Mouse (Mus musculus) kidney, postnatal 0 days (tissue): ENCODE results near the gene Immp2l. TPM values are rescaled to one million over a fixed set of nuclear protein-coding genes. Genes with fewer than 3 reads are reported as not detected.

Experiments
- ATAC-seq: fragments of 200-750 bp; cut with Nextera tagmentation; replicated peaks from 2 replicates; pipeline ENCODE4 v1.8.0; 2017; ENCODE audit warnings: low read depth, moderate number of reproducible peaks, moderate TSS enrichment, moderate library complexity; ENCODE audit not compliant: low FRiP score
- DNase-seq: peaks from one replicate; pipeline ENCODE4 v3.0.0-alpha.2; 2016; ENCODE audit warnings: low spot score
- H3K27ac ChIP-seq: fragments of 300-500 bp; sonication (generic); 2 replicates; pipeline ENCODE4 v1.5.1; 2014; ENCODE audit warnings: mild to moderate bottlenecking
- H3K27me3 ChIP-seq: fragments of 300-500 bp; sonication (generic); 2 replicates; pipeline ENCODE4 v1.6.1; 2014; ENCODE audit warnings: low read length, mixed read lengths; ENCODE audit not compliant: insufficient read depth
- H3K36me3 ChIP-seq: fragments of 300-500 bp; sonication (generic); 2 replicates; pipeline ENCODE4 v1.6.1; 2014; ENCODE audit warnings: low read length, mixed read lengths; ENCODE audit not compliant: insufficient read depth
- H3K4me1 ChIP-seq: fragments of 300-500 bp; sonication (generic); replicated peaks from 2 replicates; pipeline ENCODE4 v1.6.1; 2014; ENCODE audit warnings: antibody characterized with exemption, low read length, mixed read lengths; ENCODE audit not compliant: insufficient read depth
- H3K4me2 ChIP-seq: fragments of 300-500 bp; sonication (generic); 2 replicates; pipeline ENCODE4 v1.6.1; 2014; ENCODE audit warnings: mild to moderate bottlenecking, low read length, moderate library complexity, mixed read lengths
- H3K4me3 ChIP-seq: fragments of 300-500 bp; sonication (generic); replicated peaks from 2 replicates; pipeline ENCODE4 v1.5.1; 2014; ENCODE audit warnings: low read depth, low read length
- H3K9ac ChIP-seq: fragments of 300-500 bp; sonication (generic); 2 replicates; pipeline ENCODE4 v1.6.1; 2014; ENCODE audit warnings: low read depth, low read length
- H3K9me3 ChIP-seq: fragments of 300-500 bp; sonication (generic); replicated peaks from 2 replicates; pipeline ENCODE4 v1.6.1; 2016; ENCODE audit warnings: low read length, inconsistent platforms, mixed read lengths
- CTCF ChIP-seq: IDR thresholded peaks from 2 replicates; pipeline ENCODE4 v1.5.1; 2016; ENCODE audit warnings: antibody characterized with exemption, low read depth, mild to moderate bottlenecking, moderate library complexity
- WGBS: fragments of 180-500 bp; shearing (Covaris S2); extraction: QIAGEN DNeasy Blood & Tissue Kit; methylation state at CpG from one replicate; pipeline ENCODE4 v1.1.7; 2014; 5-methylcytosine and 5-hydroxymethylcytosine counted together
- polyA plus RNA-seq: library from polyadenylated mRNA; unstranded; fragments of >200 nt; fragmentation: Nextera tagmentation; extraction: Ambion mirVana; gene quantifications from 2 replicates; pipeline ENCODE4 v1.2.1, GENCODE M21; 2015

Gene Immp2l
- polyA plus RNA-seq, 1 experiment from 2014 or later, result 8.7 TPM

- Histone ChIP-seq H3K27me3 (no peaks in the 10 kb centered on the region), H3K9ac (no peak overlapping the region), H3K27ac (no peak overlapping the region), H3K4me2 (no peak overlapping the region), H3K4me3 (no peak overlapping the region), H3K36me3 (no peaks in the 10 kb centered on the region), H3K9me3 (no peaks in the 10 kb centered on the region), H3K4me1 (no peaks in the 10 kb centered on the region)
- 60% methylated on average over 1 of the region's 1 CpGs for WGBS
- ATAC-seq (no peak), DNase-seq (peak; percentile 8)
- TF ChIP-seq CTCF, result no peak
These were observed 1.4 kb upstream of the Immp2l start for GRCm38 (mm10) chr12:41022516-41022915.

- 12% methylated on average over 9 of the region's 9 CpGs for WGBS
- Histone ChIP-seq H3K4me2 (peak overlapping the region; percentile 90), H3K27me3 (no peaks in the 10 kb centered on the region), H3K4me1 (no peaks in the 10 kb centered on the region), H3K36me3 (no peaks in the 10 kb centered on the region), H3K27ac (no peak overlapping the region), H3K9ac (peak overlapping the region; percentile 75), H3K4me3 (peak overlapping the region; percentile 73), H3K9me3 (no peaks in the 10 kb centered on the region)
- TF ChIP-seq CTCF, result no peak
- ATAC-seq (no peak), DNase-seq (no peak)
These were observed 622 bp downstream of the Immp2l start for GRCm38 (mm10) chr12:41024512-41024911.

- no peak overlapping the region for H3K4me3 ChIP-seq
- H3K27ac ChIP-seq, result no peak overlapping the region
- H3K4me2 ChIP-seq, result no peak overlapping the region
- H3K9ac ChIP-seq, result no peak overlapping the region
- no peak for TF ChIP-seq CTCF
- DNase-seq, result no peak
- no peak for ATAC-seq
- 83% methylated on average over 6 of the region's 6 CpGs for WGBS
- H3K27me3 ChIP-seq, result no peaks in the 10 kb centered on the region
- no peaks in the 10 kb centered on the region for H3K9me3 ChIP-seq
- no peaks in the 10 kb centered on the region for H3K36me3 ChIP-seq
- no peaks in the 10 kb centered on the region for H3K4me1 ChIP-seq
These were observed 3.6 kb downstream of the Immp2l start for GRCm38 (mm10) chr12:41027485-41027884.

GRCm38 (mm10) chr12:41031119-41031518 is 7.2 kb downstream of the Immp2l start:
- 91% methylated on average over 2 of the region's 2 CpGs for WGBS
- no peak overlapping the region for H3K4me2 ChIP-seq
- no peaks in the 10 kb centered on the region for H3K9me3 ChIP-seq
- no peak for TF ChIP-seq CTCF
- H3K9ac ChIP-seq, result no peak overlapping the region
- no peaks in the 10 kb centered on the region for H3K36me3 ChIP-seq
- no peaks in the 10 kb centered on the region for H3K27me3 ChIP-seq
- no peak overlapping the region for H3K27ac ChIP-seq
- no peaks in the 10 kb centered on the region for H3K4me1 ChIP-seq
- no peak for DNase-seq
- ATAC-seq, result no peak
- no peak overlapping the region for H3K4me3 ChIP-seq

GRCm38 (mm10) chr12:41033196-41033595 is 9.3 kb downstream of the Immp2l start:
- ATAC-seq (no peak), DNase-seq (no peak)
- no peak overlapping the region for H3K9ac ChIP-seq

GRCm38 (mm10) chr12:41039834-41040233 is 15.9 kb downstream of the Immp2l start:
- Histone ChIP-seq H3K36me3 (no peaks in the 10 kb centered on the region), H3K4me1 (no peaks in the 10 kb centered on the region), H3K4me2 (no peak overlapping the region), H3K27me3 (no peaks in the 10 kb centered on the region), H3K9me3 (no peaks in the 10 kb centered on the region), H3K9ac (no peak overlapping the region), H3K27ac (no peak overlapping the region), H3K4me3 (no peak overlapping the region)
- DNase-seq (no peak), ATAC-seq (no peak)
- WGBS, result 88% methylated on average over 5 of the region's 5 CpGs
- TF ChIP-seq CTCF, result no peak

More at GRCm38 (mm10) chr12:41033196-41033595, 9.3 kb downstream of the Immp2l start:
- no peak for TF ChIP-seq CTCF
- no peaks in the 10 kb centered on the region for H3K4me1 ChIP-seq
- H3K4me3 ChIP-seq, result no peak overlapping the region
- H3K4me2 ChIP-seq, result no peak overlapping the region
- H3K9me3 ChIP-seq, result no peaks in the 10 kb centered on the region
- H3K36me3 ChIP-seq, result no peaks in the 10 kb centered on the region
- no peak overlapping the region for H3K27ac ChIP-seq
- WGBS, result 86% methylated on average over 3 of the region's 3 CpGs
- no peaks in the 10 kb centered on the region for H3K27me3 ChIP-seq

GRCm38 (mm10) chr12:41041737-41042136 is 17.8 kb downstream of the Immp2l start:
- H3K27me3 ChIP-seq, result no peaks in the 10 kb centered on the region
- H3K27ac ChIP-seq, result no peak overlapping the region
- no peaks in the 10 kb centered on the region for H3K36me3 ChIP-seq
- no peaks in the 10 kb centered on the region for H3K4me1 ChIP-seq
- no peak for TF ChIP-seq CTCF
- H3K9me3 ChIP-seq, result no peaks in the 10 kb centered on the region
- no peak overlapping the region for H3K4me2 ChIP-seq
- no peak overlapping the region for H3K4me3 ChIP-seq
- ATAC-seq, result no peak
- DNase-seq, result no peak
- 94% methylated on average over 2 of the region's 2 CpGs for WGBS
- no peak overlapping the region for H3K9ac ChIP-seq
